Mouse (Mus musculus): ENCODE data around the gene Net1. TPM values are rescaled to one million over a fixed set of nuclear protein-coding genes. Genes with fewer than 3 reads are reported as not detected.

Gene Net1
- 39.1 and 40.8 TPM in 2 replicates for polyA plus RNA-seq (2015; fragmentation: Nextera tagmentation; extraction: Ambion mirVana)

GRCm38 (mm10) chr13:3917571-3918311 lies at the start of gene Net1, which contains the start of gene Tubal3:
Net1 (minus strand) TSS chr13:3918220.
Tubal3 (plus strand) TSS chr13:3918274.

DNA sequence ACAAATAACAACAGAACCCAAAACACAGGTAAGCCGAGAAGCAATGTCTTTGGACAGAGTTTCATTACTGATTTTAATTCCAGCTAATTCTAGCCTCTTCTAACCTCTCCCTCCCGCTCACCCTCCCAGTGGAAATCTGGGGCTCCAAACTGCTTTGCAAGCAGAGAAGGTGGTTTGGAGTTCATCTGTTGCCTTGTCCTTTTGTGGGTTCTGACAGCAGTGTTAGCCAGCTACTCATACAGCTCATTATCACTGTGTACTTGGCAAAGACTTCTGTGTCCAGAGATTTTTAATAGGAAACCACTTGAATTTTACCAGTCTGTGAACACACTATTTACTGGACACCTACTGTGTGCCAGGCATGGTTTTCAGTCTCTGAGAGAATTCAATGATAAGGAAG lies 27.2 kb upstream of the Net1 start, which contains the start of gene Ucn3:
Gene Ucn3 (minus strand): TSS at position 101 of the 400 bp plus-strand sequence.

DNA sequence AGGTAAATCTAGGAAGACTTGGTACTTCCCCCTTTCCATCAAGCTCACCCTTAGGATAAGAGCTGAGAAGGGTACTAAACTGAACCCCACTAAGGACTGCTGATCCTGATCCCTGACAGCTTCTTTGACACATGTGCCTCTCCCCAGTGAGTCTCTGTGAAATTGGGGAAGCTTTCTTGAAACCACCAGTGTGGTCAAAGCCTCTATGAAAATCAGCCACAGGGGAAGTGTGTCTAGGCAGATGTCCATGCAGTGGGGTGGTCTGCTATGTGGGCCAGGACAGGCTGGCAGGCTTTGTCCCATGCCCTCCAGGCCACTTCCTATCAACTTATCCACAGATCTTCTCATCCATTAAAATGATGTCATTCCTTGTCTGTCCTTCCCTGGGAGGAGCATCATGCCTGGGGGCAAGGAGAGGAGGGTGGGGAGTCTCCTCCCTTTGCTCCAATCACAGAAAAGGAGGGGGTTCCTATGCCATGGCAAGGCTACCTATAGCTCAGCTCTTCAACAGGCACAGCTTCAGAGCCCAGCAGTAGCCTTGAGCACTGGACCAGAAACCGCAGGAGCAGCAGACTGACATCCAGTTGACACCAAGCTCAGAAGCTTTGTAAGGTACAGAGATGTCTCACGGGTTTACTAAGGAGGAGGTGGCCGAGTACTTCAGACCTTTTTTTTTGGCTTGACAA lies 64.2 kb downstream of the Net1 start, which contains the start of gene Calm5:
Gene Calm5 (plus strand): TSS at position 526 of the 686 bp plus-strand sequence.

DNA sequence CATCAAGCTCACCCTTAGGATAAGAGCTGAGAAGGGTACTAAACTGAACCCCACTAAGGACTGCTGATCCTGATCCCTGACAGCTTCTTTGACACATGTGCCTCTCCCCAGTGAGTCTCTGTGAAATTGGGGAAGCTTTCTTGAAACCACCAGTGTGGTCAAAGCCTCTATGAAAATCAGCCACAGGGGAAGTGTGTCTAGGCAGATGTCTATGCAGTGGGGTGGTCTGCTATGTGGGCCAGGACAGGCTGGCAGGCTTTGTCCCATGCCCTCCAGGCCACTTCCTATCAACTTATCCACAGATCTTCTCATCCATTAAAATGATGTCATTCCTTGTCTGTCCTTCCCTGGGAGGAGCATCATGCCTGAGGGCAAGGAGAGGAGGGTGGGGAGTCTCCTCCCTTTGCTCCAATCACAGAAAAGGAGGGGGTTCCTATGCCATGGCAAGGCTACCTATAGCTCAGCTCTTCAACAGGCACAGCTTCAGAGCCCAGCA lies 80.7 kb downstream of the Net1 start, which contains the start of gene Calm4:
Gene Calm4 (plus strand): TSS at position 446 of the 496 bp plus-strand sequence.

Small RNA genes lying within 50 kb of the gene (microRNA-seq; reads per million reads assigned to microRNA genes)
- gene Gm22460 (ENCODE audit: borderline replicate concordance, insufficient number of aligned reads): not detected

Other genes with a start within 250 kb of the Net1 start
- gene Calml3, start 113.9 kb downstream of the Net1 start, polyA plus RNA-seq (2015; fragmentation: Nextera tagmentation; extraction: Ambion mirVana): 0.22 TPM in 1 of 2 replicates, not detected in the other
- 0.40 and 2.4 TPM in 2 replicates for gene Calm4, start 80.5 kb downstream of the Net1 start, polyA plus RNA-seq (2015; fragmentation: Nextera tagmentation; extraction: Ambion mirVana)
- gene Calm5, start 64.0 kb downstream of the Net1 start, polyA plus RNA-seq (2015; fragmentation: Nextera tagmentation; extraction: Ambion mirVana): 0.58 TPM in 1 of 2 replicates, not detected in the other
- gene Tubal3, start 54 bp upstream of the Net1 start, polyA plus RNA-seq (2015; fragmentation: Nextera tagmentation; extraction: Ambion mirVana): 0.27 TPM in 1 of 2 replicates, not detected in the other
- not detected in 2 replicates for gene Ucn3, start 27.1 kb upstream of the Net1 start, polyA plus RNA-seq (2015; fragmentation: Nextera tagmentation; extraction: Ambion mirVana)
- gene Akr1c14, start 130.8 kb upstream of the Net1 start, polyA plus RNA-seq (2015; fragmentation: Nextera tagmentation; extraction: Ambion mirVana): 10.3 and 24.3 TPM in 2 replicates
- 48.1 and 52.5 TPM in 2 replicates for gene Akr1c18, start 232.4 kb upstream of the Net1 start, polyA plus RNA-seq (2015; fragmentation: Nextera tagmentation; extraction: Ambion mirVana)